8 mouse cellular contexts compared by ENCODE assay signal in genomic region chr3:152345732-152346632, GRCm38 (mm10). TPM values are rescaled to one million over a fixed set of nuclear protein-coding genes. Genes with fewer than 3 reads are reported as not detected.
DNase-seq lines count a peak whose midpoint lies in the region; ATAC-seq lines count a peak whose summit lies in the region.

Gene Usp33, plus strand, starts transcription at chr3:152346478.

- 7% methylated on average over 39 of the region's 44 CpGs for WGBS in hindbrain, embryonic 13.5 days

- H3K36me3 ChIP-seq in hindbrain, embryonic 13.5 days = no peaks in the 10 kb centered on the region

- peak; percentile 95 for DNase-seq in NIH3T3 (ENCODE audit: low read depth)
- peak; percentile 98 for DNase-seq in cerebellum, postnatal 10 days
- peak; percentile 83 to 93 for DNase-seq in frontal cortex, postnatal 14 days (ENCODE audit: low spot score in 2 of 2)
- DNase-seq in layer of hippocampus, postnatal 25 days (ENCODE audit: extremely low spot score in 1 of 2, low spot score in 1 of 2) = peak; percentile 87 to 89
- DNase-seq in lung, postnatal 25 days (ENCODE audit: low spot score) = peak; percentile 94
- peak; percentile 94 for DNase-seq in retina, embryonic 14.5 days (ENCODE audit: low spot score)
- peak; percentile 98 for DNase-seq in thymus, postnatal 4 days

- H3K27me3 ChIP-seq in hindbrain, embryonic 13.5 days = no peaks in the 10 kb centered on the region

- H3K9me3 ChIP-seq in hindbrain, embryonic 13.5 days = no peaks in the 10 kb centered on the region

- peak within 1 kb of the TSS; percentile 76 for H3K4me3 ChIP-seq in hindbrain, embryonic 13.5 days

- H3K9ac ChIP-seq in hindbrain, embryonic 13.5 days = peak within 1 kb of the TSS; percentile 85

- peaks cover 35% of the 10 kb centered on the region for H3K4me1 ChIP-seq in hindbrain, embryonic 13.5 days (replicated peaks)

- peak; percentile 96 for ATAC-seq in hindbrain, embryonic 13.5 days (ENCODE audit: low FRiP score)

- peak within 1 kb of the TSS; percentile 88 for H3K27ac ChIP-seq in hindbrain, embryonic 13.5 days

- H3K4me2 ChIP-seq in hindbrain, embryonic 13.5 days = peak within 1 kb of the TSS; percentile 64

RNA-seq across cellular contexts. Expression of gene Usp33, which starts in this region (rescaled TPM):
- polyA plus RNA-seq in hindbrain, embryonic 13.5 days (2015; fragmentation: Nextera tagmentation; extraction: Ambion mirVana) = 88.0 and 89.3 TPM in 2 replicates
- 100 to 1,000 TPM; 116 to 123 TPM for total RNA-seq in layer of hippocampus, postnatal 25 days (2021)

Comparison
In these comparisons a context has a peak if more than half of its experiments do, and no peak if none do; other contexts are left out.
1. Peak in every context shown above with its lines: DNase-seq, ATAC-seq, H3K4me3 ChIP-seq and H3K27ac ChIP-seq.